Mouse (Mus musculus) bone marrow macrophage, adult 2 months (primary cell): ENCODE measurements around the gene Csnk1e. TPM values are rescaled to one million over a fixed set of nuclear protein-coding genes. Genes with fewer than 3 reads are reported as not detected.

ENCODE experiments used
- H3K27ac ChIP-seq: 2 replicates; pipeline ENCODE4 v1.5.1; 2012; ENCODE audit warnings: low read depth, low read length; ENCODE audit not compliant: insufficient read depth
- H3K4me1 ChIP-seq: 2 replicates; pipeline ENCODE4 v1.6.1; 2012; ENCODE audit warnings: low read length; ENCODE audit not compliant: control insufficient read depth, insufficient read depth
- H3K4me3 ChIP-seq: 2 replicates; pipeline ENCODE4 v1.5.1; 2012; ENCODE audit warnings: mild to moderate bottlenecking, low read length, moderate library complexity; ENCODE audit not compliant: insufficient read depth
- CTCF ChIP-seq: IDR thresholded peaks from 2 replicates; pipeline ENCODE4 v1.5.1; 2012; ENCODE audit warnings: low read depth, mild to moderate bottlenecking, low read length, moderate library complexity
- POLR2A ChIP-seq: IDR thresholded peaks from 2 replicates; pipeline ENCODE4 v1.6.1; 2012; ENCODE audit warnings: mild to moderate bottlenecking, low read depth, low read length, borderline replicate concordance
- polyA plus RNA-seq: library from polyadenylated mRNA; stranded (reverse); fragments of >200 nt; gene quantifications from 2 replicates; pipeline ENCODE4 v1.2.4, GENCODE M21; 2012; ENCODE audit not compliant: missing spikeins, insufficient read depth, insufficient read length

The Csnk1e gene
- polyA plus RNA-seq, 1 experiment, result 61.8 TPM

DNA sequence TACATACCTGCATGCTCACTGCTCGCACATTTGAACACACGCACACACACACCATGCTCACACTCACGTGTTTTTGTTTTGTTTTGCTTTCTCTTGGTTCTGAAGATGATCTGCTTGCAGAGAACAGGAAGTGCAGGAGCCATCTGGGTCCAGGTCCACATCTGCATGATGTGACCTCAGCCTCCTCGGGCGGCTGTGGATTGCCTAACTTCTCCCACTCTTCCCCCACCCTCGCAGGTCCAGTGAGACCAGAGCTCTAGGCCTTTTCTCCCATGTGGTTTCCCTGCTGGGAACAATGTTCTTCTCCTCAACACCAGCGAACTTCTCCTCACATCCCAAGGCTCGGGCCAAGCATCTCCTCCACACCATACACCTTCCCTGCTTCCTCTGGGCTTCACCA is 41.6 kb downstream of the Csnk1e start:
- Histone ChIP-seq H3K4me1 (peaks cover 30% of the 10 kb centered on the region), H3K4me3 (peak overlapping the region; percentile 4; the same call in 1 of the 2 replicates), H3K27ac (peak overlapping the region; percentile 73)
- TF ChIP-seq POLR2A (no peak), CTCF (no peak)

DNA sequence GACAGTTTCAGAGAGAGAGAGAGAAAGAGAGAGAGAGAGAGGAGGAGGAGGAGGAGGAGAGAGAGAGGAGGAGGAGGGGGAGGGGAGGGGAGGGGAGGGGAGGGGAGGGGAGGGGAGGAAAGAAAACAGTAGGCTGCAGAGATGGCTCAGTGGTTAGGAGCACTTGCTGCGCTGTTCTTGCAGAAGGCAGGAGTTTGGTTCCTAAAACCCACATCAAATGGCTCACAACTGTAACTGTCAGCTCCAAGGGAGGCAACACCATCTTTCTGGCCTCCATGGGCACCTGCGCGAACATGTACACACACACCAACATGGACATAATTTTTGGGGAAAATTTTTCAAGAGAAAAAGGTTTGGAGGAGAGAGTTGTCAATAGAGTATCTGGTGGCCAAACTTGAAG is 42.2 kb downstream of the Csnk1e start:
- no peak for TF ChIP-seq CTCF
- TF ChIP-seq POLR2A, result no peak
- peak overlapping the region; percentile 73 for H3K27ac ChIP-seq
- H3K4me3 ChIP-seq, result no peak overlapping the region
- peaks cover 35% of the 10 kb centered on the region for H3K4me1 ChIP-seq

DNA sequence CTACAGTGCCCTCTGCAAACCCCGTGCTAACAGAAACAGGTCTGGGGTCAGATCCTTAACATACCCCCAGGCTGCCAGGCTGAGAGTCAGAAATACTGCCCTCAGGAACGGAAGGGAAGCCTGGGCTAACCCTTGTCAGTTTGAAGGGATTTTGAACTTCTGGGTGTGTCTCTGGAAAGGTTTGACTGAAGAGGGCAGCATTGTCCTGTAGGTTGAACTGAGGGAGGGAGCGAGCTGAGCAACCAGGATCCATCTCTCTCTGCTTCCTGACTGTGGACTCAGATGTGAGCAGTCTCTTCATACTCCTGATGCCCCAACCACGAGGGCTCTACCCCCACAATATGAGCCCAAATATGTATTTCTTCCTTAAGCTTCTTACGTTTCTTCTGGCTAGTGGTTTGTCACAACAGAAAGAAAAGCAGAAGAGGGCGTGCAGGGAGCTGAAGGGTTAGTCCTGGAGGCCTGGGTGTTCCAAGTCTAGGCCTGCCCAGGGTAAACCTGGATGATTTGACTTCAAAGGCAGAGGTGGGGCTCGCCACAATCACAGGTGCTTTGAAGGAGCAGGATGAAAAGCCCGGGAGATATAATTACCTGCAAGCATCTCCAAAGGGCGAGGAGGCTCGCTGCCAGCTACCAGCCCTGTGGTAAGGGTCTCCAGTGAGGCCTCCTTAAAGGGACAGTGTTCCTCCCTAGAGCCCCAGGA is 43.9 kb downstream of the Csnk1e start:
- Histone ChIP-seq H3K27ac (no peak overlapping the region), H3K4me3 (no peak overlapping the region), H3K4me1 (peaks cover 38% of the 10 kb centered on the region)
- TF ChIP-seq POLR2A (no peak), CTCF (0 out of 2 replicates have a peak, but pooled peaks have one; percentile 19)

DNA sequence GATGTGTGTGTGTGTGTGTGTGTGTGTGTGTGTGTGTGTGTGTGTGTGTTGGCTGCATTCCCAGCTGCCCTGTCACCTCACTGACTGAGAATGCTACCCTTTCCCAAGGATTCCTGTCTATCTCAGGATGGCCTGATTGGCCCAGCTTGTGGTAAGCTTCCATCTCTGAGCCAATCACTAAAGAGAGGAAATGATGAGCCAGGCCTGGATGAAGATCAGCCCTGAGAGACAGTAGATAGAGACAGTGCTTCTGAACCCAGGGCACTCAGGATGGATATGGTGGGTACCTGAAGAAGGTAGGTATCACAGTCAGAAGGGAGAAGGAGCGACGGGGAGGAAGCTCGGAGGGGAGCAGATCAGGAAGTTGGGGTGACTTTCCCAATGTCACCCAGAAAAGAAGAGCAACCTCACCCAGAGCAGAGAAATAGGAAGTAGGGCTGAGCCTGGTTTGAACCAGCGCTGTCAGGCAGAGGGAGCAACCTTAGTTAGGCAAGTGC is 46.2 kb downstream of the Csnk1e start:
- Histone ChIP-seq H3K4me3 (peak overlapping the region; percentile 44), H3K4me1 (peaks cover 33% of the 10 kb centered on the region), H3K27ac (peak overlapping the region; percentile 76)
- no peak for TF ChIP-seq POLR2A
- no peak for TF ChIP-seq CTCF

DNA sequence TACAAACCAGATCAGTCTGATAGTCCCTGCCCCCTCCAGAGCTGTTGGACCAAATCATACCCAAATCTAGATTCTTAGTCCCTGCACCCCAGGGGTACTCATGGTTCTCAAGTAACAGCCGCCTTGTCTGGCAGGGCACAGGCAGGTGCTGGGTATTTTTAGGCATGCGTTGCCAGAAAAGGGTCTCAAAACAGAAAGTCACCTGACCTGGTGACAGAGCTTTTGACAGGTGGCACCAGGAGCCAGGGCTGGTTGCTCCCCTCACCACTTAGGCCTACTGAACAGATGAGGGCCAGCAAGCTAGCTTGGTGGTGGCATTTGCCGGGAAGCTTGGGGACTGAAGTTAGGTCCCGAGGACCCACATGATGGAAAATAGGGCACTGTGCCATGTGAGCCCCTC is 48.8 kb downstream of the Csnk1e start:
- H3K27ac ChIP-seq, result no peak overlapping the region
- peaks cover 33% of the 10 kb centered on the region for H3K4me1 ChIP-seq
- TF ChIP-seq CTCF, result no peak
- no peak for TF ChIP-seq POLR2A
- H3K4me3 ChIP-seq, result no peak overlapping the region

DNA sequence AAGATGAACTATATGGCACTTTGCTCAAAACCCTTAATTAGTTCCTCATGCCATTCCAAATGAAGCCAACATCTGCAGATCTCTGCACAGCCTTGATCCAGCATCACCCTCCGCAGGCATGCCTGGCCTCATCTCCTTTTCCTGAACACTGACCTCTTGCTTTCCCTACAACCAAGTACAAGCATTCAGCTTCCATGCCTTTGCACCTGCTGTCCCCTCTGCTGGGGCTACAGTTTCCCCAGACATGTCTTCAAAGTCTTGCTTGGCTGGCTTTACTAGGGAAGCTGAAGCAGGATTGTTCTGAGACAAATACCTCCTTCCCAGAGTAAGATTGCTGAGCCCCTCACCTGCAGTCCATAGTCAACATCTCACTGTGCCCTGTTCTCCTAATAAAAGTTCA is 51.1 kb downstream of the Csnk1e start:
- H3K4me3 ChIP-seq, result no peak overlapping the region
- H3K27ac ChIP-seq, result no peak overlapping the region
- H3K4me1 ChIP-seq, result peaks cover 47% of the 10 kb centered on the region
- TF ChIP-seq POLR2A (no peak), CTCF (no peak)

DNA sequence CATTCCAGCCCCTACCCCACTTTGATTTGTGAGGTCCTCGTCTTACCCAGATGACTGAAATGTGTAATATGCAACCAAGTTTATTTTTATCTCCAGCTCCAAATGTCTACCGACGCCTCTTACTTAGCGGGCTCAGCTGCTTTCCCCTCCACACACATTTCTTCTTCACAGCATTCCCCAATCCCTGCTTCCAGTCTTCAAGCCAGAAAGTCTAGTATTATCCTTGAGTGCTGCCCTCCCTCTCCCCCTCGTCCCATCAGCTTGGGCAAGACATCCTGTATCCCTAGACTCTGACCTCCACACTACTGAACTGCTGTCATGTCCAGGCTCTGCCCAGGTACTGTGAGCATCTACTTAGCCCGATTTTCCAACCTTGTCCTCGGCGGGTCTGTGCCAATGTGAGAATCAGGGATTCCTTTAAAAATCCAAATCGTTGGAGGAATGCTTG is 51.6 kb downstream of the Csnk1e start:
- TF ChIP-seq POLR2A (no peak), CTCF (no peak)
- H3K27ac ChIP-seq, result 0 out of 2 replicates have a peak overlapping the region, but pooled peaks have one; percentile 5
- H3K4me3 ChIP-seq, result peak overlapping the region; percentile 68
- peaks cover 46% of the 10 kb centered on the region for H3K4me1 ChIP-seq

DNA sequence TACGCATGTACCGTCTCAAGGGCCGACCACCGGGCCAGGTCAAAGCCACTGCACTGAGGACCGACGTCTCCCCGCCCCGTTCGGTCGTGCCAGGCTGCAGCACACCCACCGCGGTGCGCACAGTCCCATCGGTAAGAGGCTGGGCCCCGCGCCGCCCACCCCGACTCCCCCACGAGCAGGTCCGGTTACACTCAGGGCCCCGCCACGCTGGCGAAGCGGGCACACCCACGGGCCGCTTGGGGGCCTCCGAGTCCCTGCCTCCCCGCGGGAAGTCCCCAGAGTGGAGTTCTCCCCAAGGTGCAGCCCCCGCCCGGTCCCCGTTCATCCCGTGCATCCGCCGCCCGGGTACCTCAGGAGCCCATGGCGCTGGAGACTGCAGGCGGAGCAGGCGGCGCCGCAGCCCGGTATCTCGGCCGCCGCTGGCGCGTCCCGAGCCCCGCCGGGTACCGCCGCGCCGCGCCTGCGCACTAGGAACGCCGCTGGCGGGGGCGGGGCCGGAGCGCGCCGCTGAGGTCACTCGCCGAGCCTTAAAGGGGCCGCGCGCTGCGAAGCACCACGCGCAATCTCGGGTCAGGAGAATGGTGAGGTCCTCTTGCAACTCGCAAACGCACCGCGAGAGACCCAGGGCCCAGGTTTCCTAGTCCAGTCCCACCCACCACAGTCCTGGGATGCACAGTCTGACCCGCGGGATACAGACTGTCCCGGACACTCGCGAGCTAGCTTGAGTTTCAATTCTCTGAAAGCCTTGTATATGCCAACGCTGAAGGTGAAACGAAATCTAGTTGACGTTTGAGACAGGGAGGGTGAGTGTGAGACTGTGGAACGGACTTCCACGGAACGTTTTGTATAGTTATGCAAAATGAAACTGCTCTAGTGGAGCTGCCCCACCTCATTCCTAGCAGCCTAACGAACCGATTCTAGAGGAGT is 52.3 kb downstream of the Csnk1e start, which contains the start of gene Tmem184b:
TSS of gene Tmem184b (minus strand) at position 734 of the 927 bp plus-strand sequence.
- Histone ChIP-seq H3K4me3 (peak within 1 kb of the TSS; percentile 68), H3K27ac (0 out of 2 replicates have a peak within 1 kb of the TSS, but pooled peaks have one; percentile 5), H3K4me1 (peaks cover 41% of the 10 kb centered on the region)
- no peak for TF ChIP-seq CTCF

DNA sequence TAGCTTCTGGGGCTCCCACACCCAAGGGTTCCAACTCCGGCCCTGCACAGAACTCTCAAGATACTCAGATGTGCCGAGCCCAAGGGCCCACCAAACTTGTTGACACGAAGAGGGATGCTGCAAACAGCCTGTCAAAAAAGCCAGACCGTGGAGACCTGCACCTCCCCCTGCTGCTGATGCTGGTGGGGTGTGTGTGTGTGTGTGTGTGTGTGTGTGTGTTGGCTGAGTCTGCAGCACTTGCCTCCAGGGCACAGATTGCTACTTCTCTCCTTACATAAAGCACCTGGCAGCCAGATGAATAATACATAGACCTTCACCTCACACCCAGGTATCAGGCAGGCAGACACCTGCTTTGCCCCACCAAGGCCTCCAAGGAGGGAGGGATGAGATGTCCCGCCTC is 53.2 kb downstream of the Csnk1e start:
- TF ChIP-seq POLR2A, result no peak
- no peak for TF ChIP-seq CTCF
- Histone ChIP-seq H3K27ac (no peak overlapping the region), H3K4me1 (peaks cover 39% of the 10 kb centered on the region), H3K4me3 (peak overlapping the region; percentile 68)
